Mouse (Mus musculus): Measurements from ENCODE around the gene Cyfip2.

Gene Cyfip2

GRCm38 (mm10) chr11:46236976-46237375 is 75.7 kb downstream of the Cyfip2 start:
- in situ Hi-C loops (cut with MboI, MseI) = no loop called here

- in situ Hi-C loops (cut with MboI, MseI) = no loop called here
Measured at GRCm38 (mm10) chr11:46235334-46235733, 77.3 kb downstream of the Cyfip2 start, which contains the start of gene Fndc9. Gene Fndc9, plus strand, starts transcription at chr11:46235531.

GRCm38 (mm10) chr11:46233966-46234365 is 78.7 kb downstream of the Cyfip2 start:
- in situ Hi-C loops (cut with MboI, MseI) = no loop called here

- in situ Hi-C loops (cut with MboI, MseI) = no loop called here
Measured at GRCm38 (mm10) chr11:46232803-46233202, 79.9 kb downstream of the Cyfip2 start.

- in situ Hi-C loops (cut with MboI, MseI) = no loop called here
Measured at GRCm38 (mm10) chr11:46230184-46230583, 82.5 kb downstream of the Cyfip2 start.

- in situ Hi-C loops (cut with MboI, MseI) = no loop called here
Measured at GRCm38 (mm10) chr11:46225345-46225744, 87.3 kb downstream of the Cyfip2 start.

- in situ Hi-C loops (cut with MboI, MseI) = no loop called here
Measured at GRCm38 (mm10) chr11:46223575-46223974, 89.1 kb downstream of the Cyfip2 start.

GRCm38 (mm10) chr11:46220211-46220610 is 92.4 kb downstream of the Cyfip2 start:
- in situ Hi-C loops (cut with MboI, MseI) = no loop called here

- in situ Hi-C loops (cut with MboI, MseI) = no loop called here
Measured at GRCm38 (mm10) chr11:46219380-46219779, 93.3 kb downstream of the Cyfip2 start.

- in situ Hi-C loops (cut with MboI, MseI) = no loop called here
Measured at GRCm38 (mm10) chr11:46218584-46218983, 94.1 kb downstream of the Cyfip2 start.

GRCm38 (mm10) chr11:46217686-46218085 is 95.0 kb downstream of the Cyfip2 start:
- in situ Hi-C loops (cut with MboI, MseI) = no loop called here

GRCm38 (mm10) chr11:46216669-46217068 is 96.0 kb downstream of the Cyfip2 start:
- in situ Hi-C loops (cut with MboI, MseI) = no loop called here

- in situ Hi-C loops (cut with MboI, MseI) = no loop called here
Measured at GRCm38 (mm10) chr11:46215354-46215753, 97.3 kb downstream of the Cyfip2 start.

GRCm38 (mm10) chr11:46214368-46215230 is 98.1 kb downstream of the Cyfip2 start:
- in situ Hi-C loops (cut with MboI, MseI) = loop anchor here (5.0 kb wide), 1 partner anchor 182 kb away; no protein-coding TSS in a partner anchor

GRCm38 (mm10) chr11:46213844-46214243 is 98.8 kb downstream of the Cyfip2 start:
- in situ Hi-C loops (cut with MboI, MseI) = loop anchor here (5.0 kb wide), 1 partner anchor 182 kb away; no protein-coding TSS in a partner anchor

GRCm38 (mm10) chr11:46211858-46212257 is 100.8 kb downstream of the Cyfip2 start:
- in situ Hi-C loops (cut with MboI, MseI) = loop anchor here (5.0 kb wide), 1 partner anchor 180 kb away; no protein-coding TSS in a partner anchor

- in situ Hi-C loops (cut with MboI, MseI) = loop anchor here (5.0 kb wide), 1 partner anchor 178 kb away; no protein-coding TSS in a partner anchor
Measured at GRCm38 (mm10) chr11:46209884-46210283, 102.8 kb downstream of the Cyfip2 start.

- in situ Hi-C loops (cut with MboI, MseI) = no loop called here
Measured at GRCm38 (mm10) chr11:46205639-46206409, 106.8 kb downstream of the Cyfip2 start.

GRCm38 (mm10) chr11:46204841-46205240 is 107.8 kb downstream of the Cyfip2 start:
- in situ Hi-C loops (cut with MboI, MseI) = no loop called here

- in situ Hi-C loops (cut with MboI, MseI) = no loop called here
Measured at GRCm38 (mm10) chr11:46202547-46202887, 110.1 kb downstream of the Cyfip2 start.

- in situ Hi-C loops (cut with MboI, MseI) = no loop called here
Measured at GRCm38 (mm10) chr11:46201636-46202546, 110.8 kb downstream of the Cyfip2 start.
